Mouse (Mus musculus) CH12.LX (cell line): Measurements from ENCODE around the gene Gm13695. TPM values are rescaled to one million over a fixed set of nuclear protein-coding genes. Genes with fewer than 3 reads are reported as not detected.
"Not testable (repeated sequence)": the region's sequence is repeated elsewhere in the genome, so short reads cannot be mapped to it uniquely, and the experiment has no call there.

Experiments used
- DNase-seq: peaks from one replicate; pipeline ENCODE4 v3.0.0-alpha.2; 2013; ENCODE audit errors: extremely low read depth
- H3K27ac ChIP-seq: 2 replicates; pipeline ENCODE4 v1.5.1; 2012; ENCODE audit warnings: low read depth, mild to moderate bottlenecking, control low read depth, moderate library complexity; ENCODE audit not compliant: insufficient read depth
- H3K27me3 ChIP-seq: replicated peaks from 2 replicates; pipeline ENCODE3; 2012; ENCODE audit warnings: inconsistent platforms
- H3K36me3 ChIP-seq, 2 experiments: replicated peaks in 1 of 2; 2 replicates each; pipeline versions ENCODE3 to v1.6.1; 2012; ENCODE audit warnings: inconsistent platforms in 1 of 2, low read length in 1 of 2, mild to moderate bottlenecking in 1 of 2, mixed read lengths in 1 of 2, moderate library complexity in 1 of 2; ENCODE audit not compliant: control insufficient read depth in 1 of 2, insufficient read depth in 1 of 2
- H3K4me1 ChIP-seq, 2 experiments: 2 replicates each; pipeline ENCODE4 v1.6.1; 2012; ENCODE audit warnings: inconsistent platforms in 1 of 2, moderate library complexity in 1 of 2; ENCODE audit not compliant: insufficient read depth in 2 of 2, control insufficient read depth in 1 of 2
- H3K4me2 ChIP-seq: 2 replicates; pipeline ENCODE4 v1.6.1; 2012; ENCODE audit warnings: low read depth, mild to moderate bottlenecking, control low read depth; ENCODE audit not compliant: poor library complexity, insufficient read depth, severe bottlenecking
- H3K4me3 ChIP-seq, 3 experiments: fragments of 150-350 bp in 1 of 3; sonication (generic) in 1 of 3; replicated peaks in 1 of 3; 2 replicates each; pipeline versions ENCODE3 to v1.5.1; 2011 to 2012; ENCODE audit warnings: low read depth in 2 of 3, low read length in 2 of 3, mild to moderate bottlenecking in 2 of 3, moderate library complexity in 2 of 3, control low read depth in 1 of 3, improper control_type of control experiment in 1 of 3, inconsistent platforms in 1 of 3, mixed read lengths in 1 of 3; ENCODE audit not compliant: poor library complexity in 1 of 3
- H3K79me2 ChIP-seq: replicated peaks from 2 replicates; pipeline ENCODE4 v1.6.1; 2012; ENCODE audit warnings: mild to moderate bottlenecking, moderate library complexity; ENCODE audit not compliant: control insufficient read depth, poor library complexity, insufficient read depth, severe bottlenecking; ENCODE audit errors: extremely low read depth
- H3K9ac ChIP-seq: 2 replicates; pipeline ENCODE4 v1.6.1; 2012; ENCODE audit warnings: low read depth, mild to moderate bottlenecking, control low read depth, moderate library complexity; ENCODE audit not compliant: insufficient read depth
- H3K9me3 ChIP-seq: replicated peaks from 2 replicates; pipeline ENCODE3; 2012; ENCODE audit warnings: low read length, inconsistent platforms, mixed read lengths
- CHD2 ChIP-seq: IDR thresholded peaks from 2 replicates; pipeline ENCODE4 v1.6.1; 2011; ENCODE audit warnings: low read length, improper control_type of control experiment
- E2F4 ChIP-seq: IDR thresholded peaks from 2 replicates; pipeline ENCODE4 v1.6.1; 2011; ENCODE audit warnings: low read depth, low read length, improper control_type of control experiment; ENCODE audit not compliant: insufficient replicate concordance
- GABPA ChIP-seq: IDR thresholded peaks from 2 replicates; pipeline ENCODE4 v1.6.1; 2012; ENCODE audit warnings: low read depth, low read length, improper control_type of control experiment, inconsistent platforms; ENCODE audit not compliant: insufficient replicate concordance
- JUN ChIP-seq: IDR thresholded peaks from 2 replicates; pipeline ENCODE4 v1.6.1; 2011; ENCODE audit warnings: low read depth, mild to moderate bottlenecking, low read length, improper control_type of control experiment, moderate library complexity; ENCODE audit not compliant: insufficient read depth
- MAFK ChIP-seq: IDR thresholded peaks from 2 replicates; pipeline ENCODE4 v1.6.1; 2011; ENCODE audit warnings: low read length, improper control_type of control experiment; ENCODE audit not compliant: insufficient replicate concordance
- MEF2A ChIP-seq: IDR thresholded peaks from 2 replicates; pipeline ENCODE4 v1.6.1; 2014; ENCODE audit warnings: low read depth, mild to moderate bottlenecking, inconsistent platforms, low read length, improper control_type of control experiment, borderline replicate concordance
- PAX5 ChIP-seq: IDR thresholded peaks from 2 replicates; pipeline ENCODE4 v1.6.1; 2012; ENCODE audit warnings: low read length, inconsistent platforms, mixed read lengths
- POLR2A ChIP-seq: IDR thresholded peaks from 2 replicates; pipeline ENCODE4 v1.6.1; 2011; ENCODE audit warnings: low read depth, mild to moderate bottlenecking, improper control_type of control experiment, low read length
- RAD21 ChIP-seq: IDR thresholded peaks from 2 replicates; pipeline ENCODE4 v1.6.1; 2011; ENCODE audit warnings: low read depth, mild to moderate bottlenecking, low read length, improper control_type of control experiment, moderate library complexity
- UBTF ChIP-seq: IDR thresholded peaks from 2 replicates; pipeline ENCODE4 v1.6.1; 2012; ENCODE audit warnings: low read depth, mild to moderate bottlenecking, inconsistent platforms, low read length, improper control_type of control experiment, moderate library complexity
- ZC3H11A ChIP-seq: IDR thresholded peaks from 2 replicates; pipeline ENCODE4 v1.6.1; 2012; ENCODE audit warnings: low read depth, mild to moderate bottlenecking, inconsistent platforms, low read length, improper control_type of control experiment
- dilution Hi-C: fragments of 300-500 bp; cut with MboI; formaldehyde crosslinking; loops from 2 replicates; pipeline ENCODE4 v1.14.3; 2020; ENCODE audit warnings: low sequenced_read_pairs; ENCODE audit not compliant: extremely low pct_unique_long_range_greater_than_20kb, extremely low pct_ligation_motif_present
- in situ Hi-C: fragments of 300-500 bp; cut with MboI; formaldehyde crosslinking; loops from 3 replicates; pipeline ENCODE4 v1.14.3; 2019; ENCODE audit warnings: low sequenced_read_pairs, low pct_ligation_motif_present, low pct_unique_long_range_greater_than_20kb, mixed read lengths
- polyA plus RNA-seq: library from polyadenylated mRNA; unstranded; fragments of >175 nt; gene quantifications from 2 replicates; pipeline ENCODE4 v1.2.1, GENCODE M21; 2012; ENCODE audit warnings: low read depth; ENCODE audit not compliant: insufficient read length
- total RNA-seq, 2 experiments: library from RNA; depleted of rRNA; stranded (reverse); fragments of 300-350 nt in 1 of 2; fragments of >200 nt in 1 of 2; gene quantifications; 2 replicates each; pipeline ENCODE4 v1.2.3; 2012 to 2014

The Gm13695 gene
- total and polyA plus RNA-seq, 3 experiments, result 0.04 TPM; not detected in 2

- Histone ChIP-seq H3K4me1 (peaks cover 2 to 20% of the 10 kb centered on the region in 2 experiments; a peak in 3 of 4 replicates), H3K79me2 (no peaks in the 10 kb centered on the region), H3K9me3 (no peaks in the 10 kb centered on the region), H3K27me3 (no peaks in the 10 kb centered on the region), H3K27ac (no peak overlapping the region), H3K36me3 (no peaks in the 10 kb centered on the region), H3K4me2 (no peak overlapping the region; the same call in 1 of the 2 replicates), H3K4me3 (no peak overlapping the region), H3K9ac (no peak overlapping the region)
- in situ Hi-C loops (loop anchor here (25.0 kb wide), 1 partner anchor 129 kb away; the partner anchor contains the start of gene Fam171b), dilution Hi-C loops (no loop called here)
- DNase-seq, result no peak
- TF ChIP-seq GABPA (no peak), RAD21 (no peak), ZC3H11A (no peak), MEF2A (no peak), JUN (no peak), CHD2 (no peak), POLR2A (no peak), MAFK (no peak), UBTF (no peak), E2F4 (no peak), PAX5 (no peak)
Observed at GRCm38 (mm10) chr2:83941792-83942191, 25.3 kb upstream of the Gm13695 start.

- H3K4me3 ChIP-seq, H3K4me2 ChIP-seq, H3K36me3 ChIP-seq, DNase-seq, dilution Hi-C loops, H3K4me1 ChIP-seq, in situ Hi-C loops, H3K9ac ChIP-seq, H3K27me3 ChIP-seq, H3K9me3 ChIP-seq, H3K27ac ChIP-seq, H3K79me2 ChIP-seq: not testable (repeated sequence)
Observed at GRCm38 (mm10) chr2:83955393-83955792, 11.7 kb upstream of the Gm13695 start, which contains the start of gene Gm13698. Gene Gm13698, plus strand, starts transcription at chr2:83955693.

GRCm38 (mm10) chr2:83961203-83961602, 5.9 kb upstream of the Gm13695 start, which contains the start of gene Gm13693:
Gene Gm13693, plus strand, starts transcription at chr2:83961503.
- in situ Hi-C loops, H3K9me3 ChIP-seq, H3K4me1 ChIP-seq, H3K4me2 ChIP-seq, H3K4me3 ChIP-seq, dilution Hi-C loops, H3K27ac ChIP-seq, H3K79me2 ChIP-seq, H3K9ac ChIP-seq, DNase-seq, H3K36me3 ChIP-seq, H3K27me3 ChIP-seq: not testable (repeated sequence)

- H3K9me3 ChIP-seq, H3K4me1 ChIP-seq, H3K27me3 ChIP-seq, in situ Hi-C loops, H3K36me3 ChIP-seq, H3K27ac ChIP-seq, H3K79me2 ChIP-seq, dilution Hi-C loops, H3K4me3 ChIP-seq, DNase-seq, H3K4me2 ChIP-seq, H3K9ac ChIP-seq: not testable (repeated sequence)
Observed at GRCm38 (mm10) chr2:83972823-83973222, 5.7 kb downstream of the Gm13695 start, which contains the start of gene Gm13696. Gene Gm13696, plus strand, starts transcription at chr2:83973123.

- H3K4me2 ChIP-seq, H3K27me3 ChIP-seq, H3K27ac ChIP-seq, dilution Hi-C loops, DNase-seq, H3K4me3 ChIP-seq, H3K9me3 ChIP-seq, H3K36me3 ChIP-seq, H3K4me1 ChIP-seq, H3K9ac ChIP-seq, H3K79me2 ChIP-seq, in situ Hi-C loops: not testable (repeated sequence)
Observed at GRCm38 (mm10) chr2:83978633-83979032, 11.5 kb downstream of the Gm13695 start, which contains the start of gene Gm13694. Gene Gm13694, plus strand, starts transcription at chr2:83978933.
